Mouse (Mus musculus) ES-E14 (cell line): ENCODE data around the gene Sapcd1.

ENCODE experiments used
- CHD2 ChIP-seq: IDR thresholded peaks from 2 replicates; pipeline ENCODE4 v1.6.1; 2014; ENCODE audit warnings: mild to moderate bottlenecking, low read depth, low read length, inconsistent platforms
- MAFK ChIP-seq: IDR thresholded peaks from 2 replicates; pipeline ENCODE4 v1.6.1; 2014; ENCODE audit warnings: mild to moderate bottlenecking, low read depth, low read length, inconsistent platforms; ENCODE audit not compliant: insufficient read depth

DNA sequence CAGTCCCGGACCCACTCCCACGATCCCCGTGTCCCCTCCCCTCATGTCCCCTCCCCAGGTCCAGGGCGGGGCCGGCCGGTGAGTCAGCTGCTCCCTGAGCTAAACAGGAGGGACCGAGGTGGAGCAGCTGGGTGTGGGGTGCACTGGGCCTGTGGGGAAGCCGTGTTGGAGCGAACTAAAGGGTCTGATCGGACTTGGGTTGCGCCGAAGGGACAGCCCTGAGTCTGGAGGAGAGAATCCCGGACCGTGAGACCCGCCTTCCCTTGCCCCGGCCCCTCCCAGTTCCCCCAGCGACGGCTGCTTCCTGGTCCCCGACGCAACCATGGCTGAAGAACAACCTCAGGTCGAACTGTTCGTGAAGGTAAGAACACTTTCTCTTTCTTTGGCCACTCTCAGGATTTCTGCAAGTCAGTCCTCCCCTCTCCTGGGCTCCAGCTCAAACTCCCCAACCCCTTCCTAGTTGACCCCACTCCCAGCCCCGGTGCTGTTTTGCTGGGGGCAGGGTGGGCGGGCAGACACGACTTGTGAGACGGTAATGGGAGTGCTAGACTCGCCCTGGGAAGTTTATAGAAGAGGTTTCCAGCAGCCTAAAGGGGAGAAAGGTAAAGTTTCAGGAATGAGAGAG, 22.4 kb upstream of the Sapcd1 start:
- no peak for TF ChIP-seq CHD2
- no peak for TF ChIP-seq MAFK
